Comparison of ENCODE assay signal across 31 mouse cellular contexts in the genomic region with DNA sequence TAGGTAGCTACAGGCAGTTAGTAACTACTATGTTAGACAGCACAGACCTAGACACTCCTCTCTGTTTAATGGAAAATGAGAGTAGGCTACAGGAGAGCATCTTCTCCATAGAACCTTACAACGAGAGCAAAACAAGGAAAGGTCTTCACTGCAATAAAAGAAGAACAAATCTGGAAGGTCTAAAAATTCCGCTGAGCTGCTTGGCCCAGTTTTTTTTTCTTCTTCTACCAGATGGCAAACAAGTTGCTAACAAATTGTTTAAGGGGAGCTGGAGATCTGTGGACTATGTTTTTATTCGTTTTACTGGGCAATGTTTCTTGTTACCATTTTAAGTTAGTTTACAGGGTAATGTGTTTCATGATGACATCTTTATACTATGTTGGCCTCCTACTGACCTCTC. TPM values are rescaled to one million over a fixed set of nuclear protein-coding genes. Genes with fewer than 3 reads are reported as not detected.
"Had no signal": no experiment of that assay in that cellular context is flagged by ENCODE, and none has a peak within 500 bp of the region (broad histone marks: within the 10 kb centered on the region; RNA-seq: fewer than 3 reads in every experiment).

No protein-coding gene starts in this region.

- ATAC-seq: liver, embryonic 12.5 days; midbrain, embryonic 13.5 days; midbrain, embryonic 16.5 days had no signal

- H3K36me3 ChIP-seq: kidney, embryonic 15.5 days; limb, embryonic 10.5 days; limb, embryonic 13.5 days; liver, embryonic 12.5 days; liver, embryonic 15.5 days; lung, embryonic 15.5 days; midbrain, embryonic 10.5 days; midbrain, embryonic 13.5 days; neural tube, embryonic 13.5 days had no signal

- H3K27ac ChIP-seq: kidney, embryonic 15.5 days; layer of hippocampus, adult 2 months; limb, embryonic 10.5 days; limb, embryonic 13.5 days; liver, embryonic 12.5 days; liver, embryonic 15.5 days; lung, embryonic 15.5 days; midbrain, embryonic 10.5 days; midbrain, embryonic 13.5 days; neural tube, embryonic 13.5 days; stomach, postnatal 0 days had no signal

- H3K9me3 ChIP-seq: kidney, embryonic 15.5 days; limb, embryonic 10.5 days; limb, embryonic 13.5 days; liver, embryonic 12.5 days; liver, embryonic 15.5 days; lung, embryonic 15.5 days; megakaryocyte, embryonic 14.5 days; midbrain, embryonic 10.5 days; midbrain, embryonic 13.5 days; neural tube, embryonic 13.5 days had no signal

- H3K4me1 ChIP-seq: kidney, embryonic 15.5 days; limb, embryonic 10.5 days; limb, embryonic 13.5 days; liver, embryonic 12.5 days; liver, embryonic 15.5 days; lung, embryonic 15.5 days; megakaryocyte, embryonic 14.5 days; midbrain, embryonic 10.5 days; midbrain, embryonic 13.5 days; neural tube, embryonic 13.5 days had no signal

- H3K4me2 ChIP-seq: kidney, embryonic 15.5 days; limb, embryonic 13.5 days; liver, embryonic 12.5 days; liver, embryonic 15.5 days; lung, embryonic 15.5 days; midbrain, embryonic 13.5 days; neural tube, embryonic 13.5 days had no signal

- H3K4me3 ChIP-seq: kidney, embryonic 15.5 days; layer of hippocampus, adult 2 months; limb, embryonic 10.5 days; limb, embryonic 13.5 days; liver, embryonic 12.5 days; liver, embryonic 15.5 days; lung, embryonic 15.5 days; megakaryocyte, embryonic 14.5 days; midbrain, embryonic 10.5 days; midbrain, embryonic 13.5 days; myocyte; neural tube, embryonic 13.5 days had no signal

- DNase-seq: kidney, adult 11 months; kidney, adult 8-10 months; kidney, postnatal 10 days; kidney, postnatal 4 days; layer of hippocampus, adult 9-11 months; liver; lung, adult 18-20 months; lung, postnatal 10 days; lung, postnatal 36 days; retina, postnatal 1 day; right cerebral cortex, postnatal 4 days; thymus, postnatal 25 days had no signal

- H3K27me3 ChIP-seq: kidney, embryonic 15.5 days; limb, embryonic 13.5 days; liver, embryonic 12.5 days; liver, embryonic 15.5 days; lung, embryonic 15.5 days; megakaryocyte, embryonic 14.5 days; midbrain, embryonic 13.5 days; neural tube, embryonic 13.5 days had no signal

- H3K9ac ChIP-seq: kidney, embryonic 15.5 days; limb, embryonic 13.5 days; liver, embryonic 12.5 days; liver, embryonic 15.5 days; lung, embryonic 15.5 days; midbrain, embryonic 13.5 days; neural tube, embryonic 13.5 days had no signal

RNA-seq across cellular contexts. Expression of a gene that starts 53.4 kb away (rescaled TPM):
- total RNA-seq: layer of hippocampus, adult 2 months; layer of hippocampus, postnatal 25 days; left cerebral cortex, adult 8-10 months; left cerebral cortex, postnatal 14 days; monocyte, adult 5-6 weeks; neutrophil, adult 5-6 weeks had no signal
- polyA plus RNA-seq: limb, embryonic 10.5 days; limb, embryonic 13.5 days; midbrain, embryonic 10.5 days; midbrain, embryonic 13.5 days; midbrain, embryonic 16.5 days; myocyte had no signal
